Mouse (Mus musculus): ENCODE measurements around the gene Chrna10. TPM values are rescaled to one million over a fixed set of nuclear protein-coding genes. Genes with fewer than 3 reads are reported as not detected.

The Chrna10 gene
- total and polyA plus RNA-seq, 3 experiments: 0.11 TPM; not detected in 2

DNA sequence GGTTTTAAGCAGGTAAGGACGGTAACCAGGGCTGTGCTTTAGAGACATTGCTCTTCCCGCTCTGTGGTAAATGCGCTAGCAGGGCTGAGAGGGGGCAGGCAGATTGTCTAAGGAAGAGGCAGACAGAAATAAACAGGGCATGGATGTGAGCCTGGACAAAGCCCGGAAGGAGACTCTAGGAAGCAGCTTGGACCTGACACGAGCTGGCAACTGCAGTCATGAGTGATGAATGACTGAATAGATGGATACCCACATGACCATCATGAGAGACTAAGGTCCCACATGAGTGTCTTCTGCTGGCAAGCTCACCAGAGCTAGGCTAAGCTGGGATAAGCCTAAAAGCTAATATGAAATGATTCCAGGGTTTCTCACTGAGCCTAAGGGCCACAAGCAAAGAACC, 12.5 kb downstream of the Chrna10 start:
- ATAC-seq (ENCODE audit: extremely low read depth, insufficient number of reproducible peaks, low FRiP score, poor library complexity, severe bottlenecking): no peak
- Histone ChIP-seq H3K4me3 (ENCODE audit: low read depth, low read length) (no peak overlapping the region), H3K27me3 (ENCODE audit: insufficient read depth, low read length) (peaks cover 69% of the 10 kb centered on the region), H3K36me3 (replicated peaks) (no peaks in the 10 kb centered on the region), H3K9me3 (replicated peaks) (no peaks in the 10 kb centered on the region), H3K4me1 (ENCODE audit: insufficient read depth, low read depth, low read length) (peaks cover 23% of the 10 kb centered on the region)
- no peak for TF ChIP-seq GATA1 (IDR thresholded peaks at IDR 0.05; ENCODE audit: borderline replicate concordance, low read length)
- no peak for TF ChIP-seq GATA2 (IDR thresholded peaks at IDR 0.05; ENCODE audit: borderline replicate concordance, low read depth, low read length)
- no peak for TF ChIP-seq TAL1 (conservative IDR thresholded peaks at IDR 0.05; ENCODE audit: low read depth, low read length)
- no peak for TF ChIP-seq POLR2AphosphoS5 (IDR thresholded peaks at IDR 0.05; ENCODE audit: insufficient replicate concordance, low read depth, low read length)
- no peak for TF ChIP-seq CTCF (IDR thresholded peaks at IDR 0.05; ENCODE audit: low read depth, low read length)
- DNase-seq (ENCODE audit: low spot score): no peak

DNA sequence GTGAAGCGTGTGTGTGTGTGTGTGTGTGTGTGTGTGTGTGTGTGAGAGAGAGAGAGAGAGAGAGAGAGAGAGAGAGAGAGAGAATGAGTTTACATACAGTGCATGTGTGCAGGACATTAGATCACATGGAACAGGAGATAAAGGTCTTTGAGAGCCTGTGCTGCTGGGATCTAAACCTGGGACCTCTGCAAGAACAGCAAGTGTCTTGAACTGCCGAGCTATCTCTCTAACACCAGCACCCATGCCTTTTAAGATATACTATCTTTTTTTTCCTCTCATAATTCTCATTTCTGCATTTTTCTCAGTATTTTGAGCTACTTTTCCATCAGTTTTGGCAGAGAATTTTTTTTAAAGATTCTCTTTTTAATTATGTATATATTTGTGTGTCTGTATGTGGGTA, 13.1 kb downstream of the Chrna10 start:
- no peak for ATAC-seq (ENCODE audit: extremely low read depth, insufficient number of reproducible peaks, low FRiP score, poor library complexity, severe bottlenecking)
- DNase-seq (ENCODE audit: low spot score): no peak
- peaks cover 23% of the 10 kb centered on the region for H3K4me1 ChIP-seq (ENCODE audit: insufficient read depth, low read depth, low read length)
- peaks cover 70% of the 10 kb centered on the region for H3K27me3 ChIP-seq (ENCODE audit: insufficient read depth, low read length)
- H3K4me3 ChIP-seq (ENCODE audit: low read depth, low read length): no peak overlapping the region
- TF ChIP-seq GATA1 (IDR thresholded peaks at IDR 0.05; ENCODE audit: borderline replicate concordance, low read length) (no peak), TAL1 (conservative IDR thresholded peaks at IDR 0.05; ENCODE audit: low read depth, low read length) (no peak), POLR2AphosphoS5 (IDR thresholded peaks at IDR 0.05; ENCODE audit: insufficient replicate concordance, low read depth, low read length) (no peak), CTCF (IDR thresholded peaks at IDR 0.05; ENCODE audit: low read depth, low read length) (no peak), GATA2 (IDR thresholded peaks at IDR 0.05; ENCODE audit: borderline replicate concordance, low read depth, low read length) (no peak)
- H3K36me3 ChIP-seq (replicated peaks): no peaks in the 10 kb centered on the region
- H3K9me3 ChIP-seq (replicated peaks): no peaks in the 10 kb centered on the region

DNA sequence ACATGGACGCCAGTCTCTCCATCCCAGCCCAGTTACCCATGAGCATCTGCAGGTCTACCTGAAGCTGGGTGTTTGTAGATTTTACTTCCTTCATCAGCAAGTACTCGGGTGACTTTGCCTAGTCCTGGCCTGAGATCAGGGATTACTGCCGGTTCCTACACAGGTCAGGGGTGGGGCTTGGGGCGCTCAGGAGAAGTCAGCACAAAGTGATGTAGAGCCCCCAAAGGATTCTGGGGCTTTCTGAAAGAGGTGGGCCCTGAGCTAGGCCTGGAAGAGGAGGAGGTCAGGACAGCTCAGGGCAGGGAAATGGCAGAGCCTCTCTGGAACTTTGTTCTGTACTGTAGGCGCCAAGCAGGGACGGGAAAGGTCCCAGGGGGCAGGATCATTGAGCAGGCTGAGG, 13.9 kb downstream of the Chrna10 start:
- Histone ChIP-seq H3K4me1 (ENCODE audit: insufficient read depth, low read depth, low read length) (peaks cover 23% of the 10 kb centered on the region), H3K36me3 (replicated peaks) (no peaks in the 10 kb centered on the region), H3K4me3 (ENCODE audit: low read depth, low read length) (no peak overlapping the region), H3K9me3 (replicated peaks) (no peaks in the 10 kb centered on the region), H3K27me3 (ENCODE audit: insufficient read depth, low read length) (peaks cover 70% of the 10 kb centered on the region)
- no peak for ATAC-seq (ENCODE audit: extremely low read depth, insufficient number of reproducible peaks, low FRiP score, poor library complexity, severe bottlenecking)
- TF ChIP-seq GATA2 (IDR thresholded peaks at IDR 0.05; ENCODE audit: borderline replicate concordance, low read depth, low read length) (no peak), TAL1 (conservative IDR thresholded peaks at IDR 0.05; ENCODE audit: low read depth, low read length) (no peak), CTCF (IDR thresholded peaks at IDR 0.05; ENCODE audit: low read depth, low read length) (no peak), GATA1 (IDR thresholded peaks at IDR 0.05; ENCODE audit: borderline replicate concordance, low read length) (no peak), POLR2AphosphoS5 (IDR thresholded peaks at IDR 0.05; ENCODE audit: insufficient replicate concordance, low read depth, low read length) (no peak)
- no peak for DNase-seq (ENCODE audit: low spot score)

DNA sequence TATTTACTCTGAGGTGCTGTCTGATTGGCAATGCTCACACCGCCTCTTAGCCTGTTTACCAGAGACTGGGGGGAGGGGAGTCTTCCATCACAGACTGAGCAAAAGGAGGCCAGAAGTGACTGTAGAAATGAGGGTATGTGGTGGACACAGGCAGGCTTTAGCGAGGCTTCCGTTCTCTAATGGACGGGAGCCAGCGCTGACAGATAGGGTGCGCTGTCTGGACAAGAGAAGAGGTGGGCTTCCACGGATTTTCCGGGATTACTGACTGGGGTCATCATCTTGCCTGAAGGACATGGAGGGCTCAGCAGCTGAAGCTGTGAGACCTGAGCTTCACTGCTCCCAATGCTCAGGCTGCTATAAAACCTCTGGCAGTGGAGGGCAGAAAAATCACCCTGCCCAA, 14.4 kb downstream of the Chrna10 start:
- peaks cover 23% of the 10 kb centered on the region for H3K4me1 ChIP-seq (ENCODE audit: insufficient read depth, low read depth, low read length)
- H3K9me3 ChIP-seq (replicated peaks): no peaks in the 10 kb centered on the region
- DNase-seq (ENCODE audit: low spot score) (no peak), ATAC-seq (ENCODE audit: extremely low read depth, insufficient number of reproducible peaks, low FRiP score, poor library complexity, severe bottlenecking) (no peak)
- TF ChIP-seq CTCF (IDR thresholded peaks at IDR 0.05; ENCODE audit: low read depth, low read length): no peak
- TF ChIP-seq TAL1 (conservative IDR thresholded peaks at IDR 0.05; ENCODE audit: low read depth, low read length): no peak
- no peak for TF ChIP-seq GATA1 (IDR thresholded peaks at IDR 0.05; ENCODE audit: borderline replicate concordance, low read length)
- TF ChIP-seq POLR2AphosphoS5 (IDR thresholded peaks at IDR 0.05; ENCODE audit: insufficient replicate concordance, low read depth, low read length): no peak
- TF ChIP-seq GATA2 (IDR thresholded peaks at IDR 0.05; ENCODE audit: borderline replicate concordance, low read depth, low read length): no peak
- H3K36me3 ChIP-seq (replicated peaks): no peaks in the 10 kb centered on the region
- H3K27me3 ChIP-seq (ENCODE audit: insufficient read depth, low read length): peaks cover 73% of the 10 kb centered on the region
- no peak overlapping the region for H3K4me3 ChIP-seq (ENCODE audit: low read depth, low read length)

DNA sequence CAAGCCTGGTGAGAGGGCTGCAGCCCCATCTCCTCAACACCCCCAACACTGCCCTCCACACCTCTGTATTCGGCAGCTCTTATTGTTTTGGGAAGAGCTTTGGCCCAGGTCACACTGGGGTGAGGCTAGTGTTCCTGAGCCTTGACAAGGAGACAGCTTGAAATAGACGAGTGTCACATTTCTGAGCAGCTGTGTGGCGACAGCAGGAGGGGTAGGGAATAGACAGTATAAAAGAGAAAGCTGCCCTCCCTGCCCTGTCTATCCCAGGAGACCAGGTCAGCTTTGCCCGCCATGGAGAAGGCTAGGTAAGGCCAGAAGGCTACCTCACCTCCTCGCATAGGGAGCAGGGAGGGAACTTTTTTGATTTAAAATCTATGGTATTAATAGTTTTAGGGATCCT, 15.1 kb downstream of the Chrna10 start, which contains the start of gene Art1:
Gene Art1 (plus strand): TSS at position 257 of the 400 bp plus-strand sequence.
- TF ChIP-seq GATA1 (IDR thresholded peaks at IDR 0.05; ENCODE audit: borderline replicate concordance, low read length) (no peak), CTCF (IDR thresholded peaks at IDR 0.05; ENCODE audit: low read depth, low read length) (no peak), POLR2AphosphoS5 (IDR thresholded peaks at IDR 0.05; ENCODE audit: insufficient replicate concordance, low read depth, low read length) (no peak), GATA2 (IDR thresholded peaks at IDR 0.05; ENCODE audit: borderline replicate concordance, low read depth, low read length) (no peak), TAL1 (conservative IDR thresholded peaks at IDR 0.05; ENCODE audit: low read depth, low read length) (no peak)
- DNase-seq (ENCODE audit: low spot score) (no peak), ATAC-seq (ENCODE audit: extremely low read depth, insufficient number of reproducible peaks, low FRiP score, poor library complexity, severe bottlenecking) (no peak)
- Histone ChIP-seq H3K27me3 (ENCODE audit: insufficient read depth, low read length) (peaks cover 73% of the 10 kb centered on the region), H3K4me1 (ENCODE audit: insufficient read depth, low read depth, low read length) (peaks cover 23% of the 10 kb centered on the region), H3K9me3 (replicated peaks) (no peaks in the 10 kb centered on the region), H3K4me3 (ENCODE audit: low read depth, low read length) (no peak within 1 kb of the TSS), H3K36me3 (replicated peaks) (no peaks in the 10 kb centered on the region)

DNA sequence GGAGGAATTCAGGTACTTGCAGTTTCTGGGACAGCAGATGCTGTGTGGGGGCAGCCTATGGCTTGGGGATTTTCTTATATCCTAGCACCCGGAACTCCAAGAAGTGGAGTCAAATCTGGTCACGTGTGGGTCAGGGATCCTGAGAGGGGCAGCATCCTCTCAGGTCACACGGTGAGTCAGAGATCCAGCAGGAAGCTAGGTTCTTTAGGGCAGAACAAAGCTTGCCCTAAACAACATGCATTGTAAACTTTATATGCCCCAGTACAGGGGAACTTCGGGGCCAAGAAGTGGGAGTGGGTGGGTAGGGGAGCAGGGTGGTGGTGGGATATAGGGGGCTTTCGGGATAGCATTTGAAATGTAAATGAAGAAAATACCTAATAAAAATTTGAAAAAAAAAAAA, 15.8 kb downstream of the Chrna10 start:
- Histone ChIP-seq H3K4me3 (ENCODE audit: low read depth, low read length) (no peak overlapping the region), H3K9me3 (replicated peaks) (no peaks in the 10 kb centered on the region), H3K27me3 (ENCODE audit: insufficient read depth, low read length) (peaks cover 71% of the 10 kb centered on the region), H3K36me3 (replicated peaks) (no peaks in the 10 kb centered on the region), H3K4me1 (ENCODE audit: insufficient read depth, low read depth, low read length) (peaks cover 23% of the 10 kb centered on the region)
- no peak for DNase-seq (ENCODE audit: low spot score)
- no peak for ATAC-seq (ENCODE audit: extremely low read depth, insufficient number of reproducible peaks, low FRiP score, poor library complexity, severe bottlenecking)
- TF ChIP-seq GATA1 (IDR thresholded peaks at IDR 0.05; ENCODE audit: borderline replicate concordance, low read length) (no peak), GATA2 (IDR thresholded peaks at IDR 0.05; ENCODE audit: borderline replicate concordance, low read depth, low read length) (no peak), TAL1 (conservative IDR thresholded peaks at IDR 0.05; ENCODE audit: low read depth, low read length) (no peak), CTCF (IDR thresholded peaks at IDR 0.05; ENCODE audit: low read depth, low read length) (no peak)
